Mouse (Mus musculus): ENCODE data around the gene Nphp4.

DNA sequence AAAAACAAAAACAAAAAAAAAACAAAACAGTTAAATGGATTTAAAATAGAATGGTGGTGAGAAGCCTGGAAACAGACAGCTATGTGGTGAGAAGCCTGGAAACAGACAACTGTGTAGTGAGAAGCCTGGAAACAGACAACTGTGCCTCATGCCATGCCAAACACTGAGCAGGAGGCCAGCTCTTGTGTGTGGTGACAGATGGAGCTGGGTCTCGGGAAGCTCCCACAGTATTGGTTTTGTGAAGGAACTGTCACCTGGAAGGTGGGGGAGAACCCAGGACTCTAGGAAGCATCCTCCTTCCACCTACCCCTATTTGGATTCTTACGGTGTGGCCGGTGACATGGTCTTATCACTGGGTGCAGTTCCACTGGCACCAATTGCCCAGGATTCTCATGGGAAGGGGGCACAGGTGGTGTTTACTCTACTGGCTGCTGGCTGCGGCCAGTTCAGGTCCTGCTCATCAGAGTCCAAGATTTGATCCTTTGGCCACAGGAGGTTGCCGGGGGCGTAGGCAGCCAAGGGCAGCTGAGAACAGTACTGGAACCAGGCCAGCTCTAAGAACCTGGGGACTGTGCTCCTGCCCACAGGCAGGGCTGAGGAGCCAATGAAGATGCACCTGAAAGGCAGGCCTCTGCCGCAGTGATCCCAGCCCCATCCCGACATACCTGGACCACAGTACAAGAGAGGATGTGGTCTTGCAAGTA, 77.2 kb downstream of the Nphp4 start:
- TF ChIP-seq CTCF (IDR thresholded peaks at IDR 0.05; ENCODE audit: low read depth) (no peak), EP300 (IDR thresholded peaks at IDR 0.05; ENCODE audit: low read depth) (no peak)
